Mouse (Mus musculus) liver (tissue): ENCODE results near the gene Camta1.

Source experiments
- DNase-seq: peaks from one replicate; pipeline ENCODE4 v3.0.0-alpha.2; 2020; ENCODE audit warnings: mixed read lengths

The Camta1 gene

GRCm38 (mm10) chr4:151240465-151240864, 621.2 kb downstream of the Camta1 start:
- no peak for DNase-seq

- no peak for DNase-seq
Measured at GRCm38 (mm10) chr4:151238970-151239684, 622.5 kb downstream of the Camta1 start.

GRCm38 (mm10) chr4:151237501-151237900, 624.2 kb downstream of the Camta1 start:
- no peak for DNase-seq

GRCm38 (mm10) chr4:151234981-151235380, 626.7 kb downstream of the Camta1 start:
- no peak for DNase-seq

- DNase-seq, result no peak
Measured at GRCm38 (mm10) chr4:151232028-151232427, 629.6 kb downstream of the Camta1 start.

- DNase-seq, result no peak
Measured at GRCm38 (mm10) chr4:151229073-151229472, 632.6 kb downstream of the Camta1 start.

- DNase-seq, result no peak
Measured at GRCm38 (mm10) chr4:151226496-151226895, 635.2 kb downstream of the Camta1 start.

GRCm38 (mm10) chr4:151224017-151224416, 637.7 kb downstream of the Camta1 start:
- no peak for DNase-seq

- DNase-seq, result no peak
Measured at GRCm38 (mm10) chr4:151223263-151223996, 638.2 kb downstream of the Camta1 start.

- no peak for DNase-seq
Measured at GRCm38 (mm10) chr4:151222635-151223034, 639.0 kb downstream of the Camta1 start.

- peak; percentile 12 for DNase-seq
Measured at GRCm38 (mm10) chr4:151216553-151217292, 645.0 kb downstream of the Camta1 start.

GRCm38 (mm10) chr4:151215866-151216265, 645.8 kb downstream of the Camta1 start:
- DNase-seq, result no peak

GRCm38 (mm10) chr4:151215179-151215578, 646.5 kb downstream of the Camta1 start:
- DNase-seq, result no peak

GRCm38 (mm10) chr4:151213475-151213874, 648.2 kb downstream of the Camta1 start:
- DNase-seq, result no peak

- DNase-seq, result no peak
Measured at GRCm38 (mm10) chr4:151211992-151212391, 649.7 kb downstream of the Camta1 start.

- no peak for DNase-seq
Measured at GRCm38 (mm10) chr4:151207566-151207965, 654.1 kb downstream of the Camta1 start.

- no peak for DNase-seq
Measured at GRCm38 (mm10) chr4:151202891-151203290, 658.8 kb downstream of the Camta1 start.

- DNase-seq, result no peak
Measured at GRCm38 (mm10) chr4:151200316-151200715, 661.4 kb downstream of the Camta1 start.

GRCm38 (mm10) chr4:151195126-151195525, 666.5 kb downstream of the Camta1 start:
- DNase-seq, result no peak

- no peak for DNase-seq
Measured at GRCm38 (mm10) chr4:151194715-151195097, 667.0 kb downstream of the Camta1 start.

GRCm38 (mm10) chr4:151194030-151194714, 667.5 kb downstream of the Camta1 start:
- no peak for DNase-seq

GRCm38 (mm10) chr4:151186447-151186846, 675.2 kb downstream of the Camta1 start:
- DNase-seq, result peak; percentile 66

GRCm38 (mm10) chr4:151185750-151186149, 675.9 kb downstream of the Camta1 start:
- peak; percentile 13 for DNase-seq
